Mouse (Mus musculus) heart, adult 2 months (tissue): ENCODE data around the gene Clcn2. TPM values are rescaled to one million over a fixed set of nuclear protein-coding genes. Genes with fewer than 3 reads are reported as not detected.

Experiments used
- DNase-seq, 2 experiments: peaks; one replicate each; pipeline ENCODE4 v3.0.0; 2021
- H3K27ac ChIP-seq: fragments of 200-600 bp; 2 replicates; pipeline ENCODE4 v1.8.1; 2022
- H3K27me3 ChIP-seq: fragments of 200-500 bp; 2 replicates; pipeline ENCODE4 v1.6.1; 2012; ENCODE audit warnings: mild to moderate bottlenecking, low read length, inconsistent platforms, mixed read lengths; ENCODE audit not compliant: control insufficient read depth, insufficient read depth
- H3K36me3 ChIP-seq: fragments of 200-500 bp; 2 replicates; pipeline ENCODE4 v1.6.1; 2012; ENCODE audit warnings: low read length, inconsistent platforms; ENCODE audit not compliant: control insufficient read depth, insufficient read depth
- H3K4me1 ChIP-seq: fragments of 200-500 bp; 2 replicates; pipeline ENCODE4 v1.6.1; 2011; ENCODE audit warnings: low read length; ENCODE audit not compliant: control insufficient read depth, insufficient read depth
- H3K4me3 ChIP-seq: fragments of 200-600 bp; 2 replicates; pipeline ENCODE4 v1.8.1; 2022
- H3K79me2 ChIP-seq: fragments of 200-500 bp; replicated peaks from 2 replicates; pipeline ENCODE4 v1.6.1; 2012; ENCODE audit warnings: mild to moderate bottlenecking, inconsistent platforms, low read length, moderate library complexity, mixed read lengths; ENCODE audit not compliant: control insufficient read depth, insufficient read depth
- H3K9ac ChIP-seq: fragments of 200-500 bp; 2 replicates; pipeline ENCODE4 v1.6.1; 2012; ENCODE audit warnings: low read depth, mild to moderate bottlenecking, control low read depth, inconsistent platforms, low read length, mixed read lengths
- CTCF ChIP-seq: fragments of 200-600 bp; IDR thresholded peaks from 2 replicates; pipeline ENCODE4 v1.8.1; 2022; ENCODE audit warnings: antibody characterized with exemption, mild to moderate bottlenecking, moderate library complexity
- EP300 ChIP-seq: fragments of 200-500 bp; IDR thresholded peaks from 2 replicates; pipeline ENCODE4 v1.6.1; 2011; ENCODE audit warnings: low read depth, low read length, control low read depth; ENCODE audit not compliant: insufficient read depth
- POLR2A ChIP-seq: fragments of 200-500 bp; IDR thresholded peaks from 2 replicates; pipeline ENCODE4 v1.6.1; 2011; ENCODE audit warnings: mild to moderate bottlenecking, low read depth, low read length, control low read depth; ENCODE audit not compliant: insufficient read depth
- WGBS: fragments of 180-500 bp; shearing (Covaris S2); methylation state at CpG from one replicate; pipeline ENCODE4 v1.1.7; 2018; 5-methylcytosine and 5-hydroxymethylcytosine counted together
- intact Hi-C: fragments of 180-260 bp; cut with DNase I; formaldehyde crosslinking; loops from one replicate; pipeline ENCODE4 v1.15.1; 2025
- polyA plus RNA-seq: library from polyadenylated mRNA; depleted of rRNA; stranded (reverse); fragments of >200 nt; gene quantifications from 2 replicates; pipeline ENCODE4 v1.2.3, GENCODE M21; 2012
- total RNA-seq, 2 experiments: library from RNA; stranded (reverse); gene quantifications; 2 replicates each; pipeline ENCODE4 v1.2.3; 2021

The Clcn2 gene
- total and polyA plus RNA-seq, 3 experiments: 1.3 to 8.0 (median 1.8) TPM

DNA sequence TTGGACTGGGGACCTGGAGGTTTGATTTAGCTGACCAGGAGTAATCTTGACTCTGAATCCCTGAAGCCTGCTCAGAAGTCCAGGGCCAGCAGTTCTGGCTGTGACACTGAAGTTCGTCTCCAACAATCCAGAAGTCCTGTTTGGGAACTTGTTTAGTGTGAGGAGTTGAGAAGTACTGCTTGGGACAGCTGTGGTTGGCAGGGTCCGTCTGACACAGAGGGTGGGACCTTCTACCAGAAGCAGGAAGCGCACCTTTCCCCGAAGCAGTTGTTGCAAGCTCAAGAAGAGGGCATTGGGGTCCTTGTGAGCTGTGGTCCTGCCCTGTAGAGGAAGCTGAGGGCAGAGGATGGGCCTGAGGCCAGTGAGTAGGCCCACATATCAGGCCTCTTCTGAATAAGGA is 8.2 kb upstream of the Clcn2 start:
- H3K79me2 ChIP-seq: no peaks in the 10 kb centered on the region
- no peak overlapping the region for H3K4me3 ChIP-seq
- TF ChIP-seq POLR2A (no peak), CTCF (no peak), EP300 (no peak)
- H3K4me1 ChIP-seq: no peaks in the 10 kb centered on the region
- no peak overlapping the region for H3K9ac ChIP-seq
- no peaks in the 10 kb centered on the region for H3K36me3 ChIP-seq
- H3K27me3 ChIP-seq: no peaks in the 10 kb centered on the region
- peak overlapping the region; percentile 49; the same call in 1 of the 2 replicates for H3K27ac ChIP-seq
- intact Hi-C loops: loop anchor here (2.0 kb wide), 1 partner anchor 35 kb away; no protein-coding TSS in a partner anchor
- peak in 1 of 2 experiments; percentile 7 for DNase-seq
- 58% methylated on average over 4 of the region's 4 CpGs for WGBS

DNA sequence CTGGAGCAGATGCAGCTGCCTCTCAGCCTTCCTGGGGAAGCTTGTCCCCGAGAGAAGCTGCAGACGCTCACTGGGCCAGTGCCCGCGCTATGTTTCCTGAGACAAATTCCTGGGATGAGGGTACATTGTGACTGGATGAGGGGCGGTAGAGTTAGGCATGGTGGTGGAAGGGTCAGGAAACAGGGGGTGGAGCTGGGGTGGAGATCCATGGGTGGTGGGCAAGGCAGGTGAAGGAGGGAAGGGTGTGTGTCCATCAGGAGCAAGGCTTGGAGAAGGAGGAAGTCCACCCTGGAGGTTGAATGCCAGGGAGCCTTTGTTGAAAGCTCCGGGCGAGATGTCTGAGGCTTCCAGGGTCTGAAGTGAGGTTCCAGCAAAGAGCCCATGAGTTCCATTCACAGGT is 7.8 kb upstream of the Clcn2 start:
- Histone ChIP-seq H3K27me3 (no peaks in the 10 kb centered on the region), H3K9ac (no peak overlapping the region), H3K36me3 (no peaks in the 10 kb centered on the region), H3K4me3 (no peak overlapping the region), H3K79me2 (no peaks in the 10 kb centered on the region), H3K27ac (no peak overlapping the region), H3K4me1 (no peaks in the 10 kb centered on the region)
- DNase-seq: no peak
- intact Hi-C loops: loop anchor here (2.0 kb wide), 1 partner anchor 35 kb away; no protein-coding TSS in a partner anchor
- WGBS: 72% methylated on average over 7 of the region's 7 CpGs
- no peak for TF ChIP-seq CTCF
- TF ChIP-seq POLR2A: no peak
- no peak for TF ChIP-seq EP300

DNA sequence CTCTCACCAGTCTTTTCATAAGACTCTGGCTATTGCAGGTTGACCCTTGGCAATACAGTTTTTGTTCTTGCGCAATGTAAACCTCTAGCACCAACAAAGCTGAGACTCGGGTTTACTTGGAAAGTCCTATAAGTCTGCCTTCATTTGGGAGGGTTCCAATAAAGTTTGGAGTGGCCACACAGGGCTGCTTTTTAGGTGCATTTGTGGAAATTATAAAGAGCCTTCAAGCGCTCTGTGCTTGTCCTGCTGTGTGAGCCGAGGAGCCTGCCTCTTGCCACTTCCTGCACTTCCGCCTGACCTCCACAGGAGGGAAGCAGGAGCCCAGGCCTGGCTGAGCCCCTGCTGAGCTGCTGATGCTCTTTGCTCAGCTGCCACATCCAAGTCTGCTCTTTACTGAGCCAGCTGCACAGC is 6.8 kb upstream of the Clcn2 start:
- H3K9ac ChIP-seq: no peak overlapping the region
- H3K4me3 ChIP-seq: no peak overlapping the region
- peak; percentile 67 to 75 for DNase-seq
- no peaks in the 10 kb centered on the region for H3K27me3 ChIP-seq
- TF ChIP-seq POLR2A (no peak), CTCF (peak; percentile 91), EP300 (peak; percentile 81)
- H3K4me1 ChIP-seq: no peaks in the 10 kb centered on the region
- WGBS: 35% methylated on average over 5 of the region's 5 CpGs
- no peaks in the 10 kb centered on the region for H3K79me2 ChIP-seq
- intact Hi-C loops: loop anchor here (2.0 kb wide), 1 partner anchor 36 kb away; no protein-coding TSS in a partner anchor
- no peaks in the 10 kb centered on the region for H3K36me3 ChIP-seq
- H3K27ac ChIP-seq: no peak overlapping the region

DNA sequence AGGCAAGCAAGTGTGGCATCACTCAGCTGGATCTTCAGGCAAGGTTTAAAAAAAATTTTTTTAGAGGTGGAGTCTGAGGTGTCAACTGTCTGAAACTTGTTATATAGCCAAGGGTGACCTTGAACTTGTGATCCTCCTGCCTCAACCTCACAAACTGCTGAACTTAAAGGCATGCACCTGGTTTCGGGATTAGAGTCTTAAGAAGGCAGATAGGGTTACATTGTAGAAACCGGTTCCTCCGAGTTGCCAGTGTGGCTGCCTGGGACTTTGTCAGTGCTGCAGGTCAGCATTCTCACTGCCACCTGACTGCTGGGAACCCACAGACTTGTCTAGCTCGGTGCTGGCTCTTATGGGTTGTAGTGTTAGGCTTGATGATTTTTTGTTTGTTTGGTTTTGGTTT is 5.7 kb upstream of the Clcn2 start:
- intact Hi-C loops: no loop called here
- Histone ChIP-seq H3K4me3 (no peak overlapping the region), H3K27ac (no peak overlapping the region), H3K36me3 (no peaks in the 10 kb centered on the region), H3K79me2 (no peaks in the 10 kb centered on the region), H3K27me3 (no peaks in the 10 kb centered on the region), H3K4me1 (peaks cover 2% of the 10 kb centered on the region), H3K9ac (no peak overlapping the region)
- 61% methylated on average over 4 of the region's 4 CpGs for WGBS
- TF ChIP-seq EP300 (no peak), POLR2A (no peak), CTCF (no peak)
- DNase-seq: no peak

GRCm38 (mm10) chr16:20722736-20723135 is 5.2 kb upstream of the Clcn2 start:
- H3K36me3 ChIP-seq: no peaks in the 10 kb centered on the region
- H3K79me2 ChIP-seq: no peaks in the 10 kb centered on the region
- no peak overlapping the region for H3K9ac ChIP-seq
- 74% methylated on average over 4 of the region's 4 CpGs for WGBS
- H3K27me3 ChIP-seq: no peaks in the 10 kb centered on the region
- peaks cover 2% of the 10 kb centered on the region for H3K4me1 ChIP-seq
- intact Hi-C loops: no loop called here
- no peak overlapping the region for H3K27ac ChIP-seq
- DNase-seq: no peak
- TF ChIP-seq EP300 (no peak), CTCF (no peak), POLR2A (no peak)
- H3K4me3 ChIP-seq: no peak overlapping the region

DNA sequence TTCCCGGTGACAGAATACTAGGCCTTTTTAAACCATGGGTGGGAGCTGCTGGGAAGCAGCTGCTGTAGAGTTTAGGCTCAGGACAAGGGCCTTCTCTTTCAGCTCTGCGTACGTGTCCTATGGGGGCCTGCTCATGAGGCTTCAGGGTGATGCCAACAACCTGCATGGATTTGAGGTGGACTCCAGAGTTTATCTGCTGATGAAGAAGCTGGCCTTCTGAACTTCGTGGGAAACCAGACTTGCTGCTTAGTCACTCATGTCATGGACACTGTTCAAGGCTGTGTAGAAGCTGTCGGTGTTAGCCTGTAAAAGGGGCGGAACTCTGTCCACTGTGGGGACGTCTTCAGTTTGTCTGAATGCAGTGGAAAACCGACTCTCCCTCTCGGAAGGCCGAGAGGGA is 4.3 kb upstream of the Clcn2 start:
- Histone ChIP-seq H3K27ac (no peak overlapping the region), H3K27me3 (no peaks in the 10 kb centered on the region), H3K9ac (no peak overlapping the region), H3K4me3 (no peak overlapping the region), H3K36me3 (no peaks in the 10 kb centered on the region), H3K79me2 (no peaks in the 10 kb centered on the region), H3K4me1 (peaks cover 4% of the 10 kb centered on the region)
- intact Hi-C loops: no loop called here
- TF ChIP-seq CTCF (no peak), EP300 (no peak), POLR2A (no peak)
- 81% methylated on average over 10 of the region's 10 CpGs for WGBS
- DNase-seq: no peak
